Mouse (Mus musculus) layer of hippocampus, postnatal 10 days (tissue): Measurements from ENCODE around the gene Coro1c. TPM values are rescaled to one million over a fixed set of nuclear protein-coding genes. Genes with fewer than 3 reads are reported as not detected.

ENCODE experiments used
- DNase-seq, 2 experiments: peaks; one replicate each; pipeline ENCODE4 v3.0.0; 2021; ENCODE audit warnings: low spot score in 2 of 2
- total RNA-seq, 2 experiments: library from RNA; stranded (reverse); gene quantifications; 2 replicates each; pipeline ENCODE4 v1.2.3; 2021

Coro1c gene
- total RNA-seq, 2 experiments from 2014 or later, result 104 TPM

GRCm38 (mm10) chr5:113799691-113800090 is 108.9 kb downstream of the Coro1c start:
- DNase-seq, result no peak

DNA sequence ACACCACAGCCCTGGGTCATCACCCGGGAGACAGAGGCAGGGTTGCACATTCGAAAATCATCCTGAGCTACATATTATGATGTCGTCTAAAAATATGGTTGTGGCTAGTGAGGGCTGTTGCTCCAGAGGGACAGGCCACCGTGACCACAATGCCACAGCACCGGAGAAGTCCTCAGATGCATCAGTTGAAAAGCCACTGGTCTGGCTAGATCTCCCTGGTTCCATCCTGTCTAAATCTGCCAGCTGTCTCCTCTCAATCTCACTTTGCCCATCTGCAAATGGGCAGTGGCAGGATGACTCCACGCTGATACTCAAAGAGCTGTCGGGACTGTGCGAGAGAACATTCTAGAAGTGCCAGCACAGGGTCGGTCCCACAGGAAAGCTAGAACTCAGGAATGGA is 110.0 kb downstream of the Coro1c start:
- no peak for DNase-seq

DNA sequence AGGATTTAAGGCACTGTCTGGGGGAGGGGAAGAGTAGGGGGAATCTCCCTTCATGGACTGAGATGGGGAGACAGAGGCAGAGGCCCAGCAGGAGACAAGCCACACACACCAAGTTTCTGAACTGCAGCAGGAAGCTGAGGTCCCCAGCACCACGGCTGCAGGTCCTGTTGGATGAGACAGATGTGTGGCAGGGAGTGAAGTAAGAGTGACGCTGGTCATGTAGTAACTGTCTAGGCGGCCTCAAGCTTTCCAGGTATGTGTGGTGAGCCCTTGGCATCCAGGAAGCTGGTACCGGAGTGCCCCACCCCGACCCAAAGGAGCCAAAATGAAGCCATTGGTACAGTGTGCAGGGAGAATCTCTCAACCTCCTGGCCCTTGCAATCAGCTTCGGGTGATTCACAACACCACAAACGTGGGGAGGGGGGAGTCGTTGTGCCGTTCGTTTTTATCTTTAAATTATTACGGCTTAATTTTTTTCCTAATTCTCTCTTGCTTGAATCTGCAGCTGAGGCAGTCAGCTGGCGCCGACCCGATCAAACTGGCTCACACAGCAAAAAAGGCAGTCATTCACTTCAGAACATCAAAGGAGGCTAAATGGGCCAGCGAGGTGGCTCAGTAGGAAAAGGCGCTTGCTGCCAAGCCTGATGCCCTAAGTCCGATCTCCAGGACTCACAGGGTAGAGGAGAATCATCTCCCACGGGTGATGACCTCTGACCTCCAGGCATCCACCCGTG is 111.2 kb downstream of the Coro1c start:
- DNase-seq, result no peak

- no peak for DNase-seq
These were observed 112.0 kb downstream of the Coro1c start for GRCm38 (mm10) chr5:113796401-113797148.

Other genes starting within 250 kb of the Coro1c start
- not detected for gene 1700069L16Rik, start 184.0 kb downstream of the Coro1c start, total RNA-seq
- 1 to 10 TPM; 8.2 to 9.4 TPM for gene Ficd, start 173.0 kb downstream of the Coro1c start, total RNA-seq
- gene Sart3, start 136.2 kb downstream of the Coro1c start, total RNA-seq, result 10 to 100 TPM; 36.7 to 48.2 TPM
- gene Iscu, start 136.0 kb downstream of the Coro1c start, total RNA-seq, result 10 to 100 TPM; 71.0 to 77.5 TPM
- 10 to 100 TPM; 11.7 to 13.1 TPM for gene Tmem119, start 108.2 kb downstream of the Coro1c start, total RNA-seq
- gene Selplg, start 76.1 kb downstream of the Coro1c start, total RNA-seq, result 10 to 100 TPM; 12.1 to 12.9 TPM
- gene Ssh1, start 85.1 kb upstream of the Coro1c start, total RNA-seq, result 10 to 100 TPM; 25.7 to 27.1 TPM
- not detected for gene Dao, start 94.9 kb upstream of the Coro1c start, total RNA-seq
- 10 to 100 TPM; 25.3 to 32.8 TPM for gene Usp30, start 156.7 kb upstream of the Coro1c start, total RNA-seq
- gene Svop, start 182.8 kb upstream of the Coro1c start, total RNA-seq, result 100 to 1,000 TPM; 134 to 141 TPM
- gene Alkbh2, start 219.5 kb upstream of the Coro1c start, total RNA-seq, result 1 to 10 TPM; 4.1 to 5.5 TPM
- gene Ung, start 221.6 kb upstream of the Coro1c start, total RNA-seq, result 1 to 10 TPM; 4.3 to 5.4 TPM
- gene Acacb, start 237.8 kb upstream of the Coro1c start, total RNA-seq, result 1 to 10 TPM; 4.9 to 5.5 TPM